10 mouse cellular contexts compared by ENCODE assay signal in the genomic region with DNA sequence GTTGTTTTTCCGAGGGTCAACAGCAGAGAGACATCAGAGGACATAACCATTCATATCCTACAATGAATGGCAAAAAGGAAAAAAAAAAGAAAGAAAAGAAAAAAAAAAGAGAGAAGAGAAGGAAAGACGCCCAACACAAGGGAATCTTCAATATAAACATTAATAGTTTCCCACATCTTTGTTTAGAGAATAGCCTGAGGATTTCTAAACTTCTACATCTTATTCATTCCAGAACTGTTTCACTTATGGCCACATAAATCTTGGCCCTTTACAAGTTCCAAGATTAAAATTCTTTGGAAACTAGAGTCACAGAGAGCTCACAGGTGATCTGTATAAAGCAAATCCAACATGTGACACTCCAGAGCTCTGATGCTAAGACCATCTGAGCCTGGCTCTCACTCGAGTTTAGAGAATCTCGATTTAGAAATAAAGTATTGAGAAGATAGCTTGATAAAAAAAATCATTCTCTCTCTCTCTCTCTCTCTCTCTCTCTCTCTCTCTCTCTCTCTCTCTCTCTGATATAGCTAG.
"Had no signal": no experiment of that assay in that cellular context is flagged by ENCODE, and none has a peak within 500 bp of the region (broad histone marks: within the 10 kb centered on the region; RNA-seq: fewer than 3 reads in every experiment).

No protein-coding gene starts in this region.

- H3K4me2 ChIP-seq: hindbrain, embryonic 13.5 days; limb, embryonic 13.5 days; liver, embryonic 15.5 days; midbrain, embryonic 13.5 days had no signal

- DNase-seq: kidney, adult 11 months; left cerebral cortex, postnatal 4 days; right cerebral cortex, postnatal 14 days; thymus, adult 2 months; thymus, postnatal 25 days had no signal

- H3K36me3 ChIP-seq: hindbrain, embryonic 13.5 days; limb, embryonic 13.5 days; liver, embryonic 15.5 days; midbrain, embryonic 13.5 days had no signal

- H3K27ac ChIP-seq: hindbrain, postnatal 0 days; limb, embryonic 13.5 days; liver, embryonic 15.5 days had no signal

- H3K4me3 ChIP-seq: hindbrain, embryonic 13.5 days; limb, embryonic 13.5 days; liver, embryonic 15.5 days; midbrain, embryonic 13.5 days had no signal

- H3K9ac ChIP-seq: hindbrain, embryonic 13.5 days; limb, embryonic 13.5 days; liver, embryonic 15.5 days; midbrain, embryonic 13.5 days had no signal

- H3K4me1 ChIP-seq: limb, embryonic 13.5 days; liver, embryonic 15.5 days had no signal

- H3K27me3 ChIP-seq: hindbrain, embryonic 13.5 days; limb, embryonic 13.5 days; liver, embryonic 15.5 days; midbrain, embryonic 13.5 days had no signal

- H3K9me3 ChIP-seq: hindbrain, embryonic 13.5 days; limb, embryonic 13.5 days; liver, embryonic 15.5 days; midbrain, embryonic 13.5 days had no signal
